In the genomic region with DNA sequence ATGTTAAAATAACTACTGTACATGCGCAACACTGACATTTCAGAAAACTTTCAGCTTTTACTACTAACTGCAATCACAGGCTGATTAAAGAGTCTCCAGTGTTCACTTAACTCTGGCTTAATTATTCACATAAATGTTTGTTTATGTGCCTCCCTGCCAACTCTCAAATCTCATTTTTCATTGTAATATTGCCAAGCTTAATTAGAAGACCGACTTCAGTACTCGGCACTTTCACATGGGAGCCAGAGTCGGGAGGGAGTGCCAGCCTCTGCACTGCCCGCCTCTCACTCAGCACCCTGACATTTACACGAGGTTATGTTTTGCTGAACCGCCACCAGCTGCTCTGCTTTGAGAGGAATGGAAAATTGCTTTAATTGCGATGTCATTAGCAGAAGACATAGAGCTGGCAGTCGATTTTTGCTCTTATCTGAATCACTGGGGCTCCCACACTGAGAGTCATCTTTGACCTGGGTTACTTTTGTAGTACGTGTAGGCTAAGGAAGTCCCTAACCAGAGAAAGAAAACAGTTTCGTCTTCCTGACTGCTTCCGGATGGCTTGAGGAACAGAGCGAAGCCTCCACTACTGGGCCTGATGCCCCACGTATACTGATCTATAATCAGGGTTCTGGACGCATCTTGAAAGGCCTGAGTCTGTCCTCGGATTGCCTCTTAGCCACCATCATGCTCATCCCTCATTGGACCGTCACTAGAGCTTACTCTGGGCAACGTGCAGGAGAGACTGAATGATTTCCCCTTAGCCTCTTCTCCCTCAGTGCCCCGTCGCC, we compare ENCODE assay signal across 13 mouse cellular contexts. TPM values are rescaled to one million over a fixed set of nuclear protein-coding genes. Genes with fewer than 3 reads are reported as not detected.
A peak's percentile ranks its signal among the peaks of the same experiment; 100 is the strongest.
DNase-seq lines count a peak whose midpoint lies in the region; ATAC-seq lines count a peak whose summit lies in the region.
"Had no signal": no experiment of that assay in that cellular context is flagged by ENCODE, and none has a peak within 500 bp of the region (broad histone marks: within the 10 kb centered on the region; RNA-seq: fewer than 3 reads in every experiment).

No protein-coding gene starts in this region.

- no peak overlapping the region for H3K4me3 ChIP-seq in hindbrain, embryonic 14.5 days (replicated peaks; ENCODE audit: low read length)
- H3K4me3 ChIP-seq in hindbrain, embryonic 11.5 days (ENCODE audit: low read depth, low read length): no peak overlapping the region
- no peak overlapping the region for H3K4me3 ChIP-seq in forebrain, embryonic 16.5 days (replicated peaks; ENCODE audit: low read length)
- H3K4me3 ChIP-seq: erythroblast, embryonic 14.5 days had no signal

- H3K27me3 ChIP-seq in hindbrain, embryonic 14.5 days (ENCODE audit: control insufficient read depth, insufficient read depth, low read length): no peaks in the 10 kb centered on the region
- no peaks in the 10 kb centered on the region for H3K27me3 ChIP-seq in hindbrain, embryonic 11.5 days (ENCODE audit: control insufficient read depth, insufficient read depth, low read length)
- no peaks in the 10 kb centered on the region for H3K27me3 ChIP-seq in forebrain, embryonic 16.5 days (replicated peaks; ENCODE audit: control insufficient read depth, insufficient read depth, low read length)

- peak; percentile 50 for DNase-seq in hindbrain, embryonic 14.5 days (ENCODE audit: low spot score)
- no peak for DNase-seq in hindbrain, embryonic 11.5 days (ENCODE audit: low spot score)
- DNase-seq in Muller cell, postnatal 12 days (ENCODE audit: inconsistent ontology term): peak; percentile 90
- DNase-seq in layer of hippocampus, adult 9-11 months: peak; percentile 76
- DNase-seq in urinary bladder, adult 2 months (ENCODE audit: low spot score): no peak
- DNase-seq in cerebellum, postnatal 14 days: no peak
- DNase-seq: cerebellum, postnatal 36 days; gastrocnemius, postnatal 36 days; thymus, postnatal 4 days had no signal

- H3K27ac ChIP-seq in hindbrain, embryonic 14.5 days: no peak overlapping the region
- H3K27ac ChIP-seq in hindbrain, embryonic 11.5 days (ENCODE audit: low read depth, low read length): no peak overlapping the region
- peak overlapping the region; percentile 34 for H3K27ac ChIP-seq in forebrain, embryonic 16.5 days (ENCODE audit: low read length)
- H3K27ac ChIP-seq: liver, embryonic 14.5 days had no signal

- 69% methylated on average over 20 of the region's 20 CpGs for WGBS in hindbrain, embryonic 14.5 days
- 88% methylated on average over 20 of the region's 20 CpGs for WGBS in hindbrain, embryonic 11.5 days
- WGBS in forebrain, embryonic 16.5 days: 42% methylated on average over 20 of the region's 20 CpGs

- ATAC-seq in hindbrain, embryonic 14.5 days (ENCODE audit: low FRiP score): peak; percentile 79
- no peak for ATAC-seq in hindbrain, embryonic 11.5 days (ENCODE audit: low FRiP score)
- ATAC-seq in forebrain, embryonic 16.5 days: peak; percentile 97
- no peak for ATAC-seq in activated CD4-positive, CD25-positive, alpha-beta regulatory T cell, adult 4 months

- no peak overlapping the region for H3K4me2 ChIP-seq in hindbrain, embryonic 14.5 days (replicated peaks)
- no peak overlapping the region for H3K4me2 ChIP-seq in hindbrain, embryonic 11.5 days (replicated peaks; ENCODE audit: low read depth, low read length)
- peak overlapping the region; percentile 34 for H3K4me2 ChIP-seq in forebrain, embryonic 16.5 days (ENCODE audit: low read length)

- H3K9ac ChIP-seq in hindbrain, embryonic 14.5 days: no peak overlapping the region
- no peak overlapping the region for H3K9ac ChIP-seq in hindbrain, embryonic 11.5 days (ENCODE audit: low read depth, low read length)
- no peak overlapping the region for H3K9ac ChIP-seq in forebrain, embryonic 16.5 days (replicated peaks; ENCODE audit: low read depth, low read length)
- H3K9ac ChIP-seq: liver, embryonic 14.5 days had no signal

- H3K36me3 ChIP-seq in hindbrain, embryonic 14.5 days (replicated peaks; ENCODE audit: control insufficient read depth, insufficient read depth): no peaks in the 10 kb centered on the region
- H3K36me3 ChIP-seq in hindbrain, embryonic 11.5 days (ENCODE audit: control insufficient read depth, insufficient read depth, low read length): no peaks in the 10 kb centered on the region
- H3K36me3 ChIP-seq in forebrain, embryonic 16.5 days (ENCODE audit: control insufficient read depth, insufficient read depth): no peaks in the 10 kb centered on the region

- no peaks in the 10 kb centered on the region for H3K9me3 ChIP-seq in hindbrain, embryonic 14.5 days (ENCODE audit: control insufficient read depth, low read length)
- no peaks in the 10 kb centered on the region for H3K9me3 ChIP-seq in hindbrain, embryonic 11.5 days (ENCODE audit: control insufficient read depth, low read length)
- H3K9me3 ChIP-seq in forebrain, embryonic 16.5 days (ENCODE audit: control insufficient read depth, low read length): no peaks in the 10 kb centered on the region

- H3K4me1 ChIP-seq in hindbrain, embryonic 14.5 days (replicated peaks; ENCODE audit: control insufficient read depth, insufficient read depth, low read length): peaks cover 3% of the 10 kb centered on the region
- H3K4me1 ChIP-seq in hindbrain, embryonic 11.5 days (replicated peaks; ENCODE audit: control insufficient read depth, insufficient read depth, low read length): no peaks in the 10 kb centered on the region
- H3K4me1 ChIP-seq in forebrain, embryonic 16.5 days (replicated peaks; ENCODE audit: control insufficient read depth, insufficient read depth, low read length): peaks cover 18% of the 10 kb centered on the region

RNA-seq across cellular contexts. Expression of gene Mthfd1l, which starts 52.4 kb away (rescaled TPM):
- 7.0 and 8.0 TPM in 2 replicates for polyA plus RNA-seq in hindbrain, embryonic 14.5 days (2014; fragmentation: Nextera tagmentation; extraction: Ambion mirVana)
- polyA plus RNA-seq in hindbrain, embryonic 11.5 days (2014; fragmentation: Nextera tagmentation; extraction: Ambion mirVana): 10.4 and 11.0 TPM in 2 replicates
- polyA plus RNA-seq in forebrain, embryonic 16.5 days (2015; fragmentation: Nextera tagmentation; extraction: Ambion mirVana): 3.9 and 4.6 TPM in 2 replicates
- 11.0 and 12.7 TPM in 2 replicates for polyA plus RNA-seq in urinary bladder, adult 2 months (2012; rRNA removed)
- polyA plus RNA-seq in activated CD4-positive, CD25-positive, alpha-beta regulatory T cell, adult 4 months (2017; shearing (Covaris generic)): 10 to 100 TPM; 12.7 to 15.4 TPM

Comparison
In these comparisons a context has a peak if more than half of its experiments do, and no peak if none do; other contexts are left out.
1. ATAC-seq: peak in hindbrain, embryonic 14.5 days (single experiment) and forebrain, embryonic 16.5 days (single experiment); none in hindbrain, embryonic 11.5 days (single experiment) and activated CD4-positive, CD25-positive, alpha-beta regulatory T cell, adult 4 months (single experiment).
2. DNase-seq: peak in hindbrain, embryonic 14.5 days (single experiment), Muller cell, postnatal 12 days (single experiment) and layer of hippocampus, adult 9-11 months (single experiment); none in hindbrain, embryonic 11.5 days (single experiment), urinary bladder, adult 2 months (single experiment) and cerebellum, postnatal 14 days (0 of 2).